Mouse (Mus musculus) embryonic fibroblast, embryonic 13.5 days (primary cell): Measurements from ENCODE around the gene Dbp.

Experiments used
- CTCF ChIP-seq: IDR thresholded peaks from 2 replicates; pipeline ENCODE4 v1.5.1; 2011; ENCODE audit warnings: mild to moderate bottlenecking, control low read depth, low read length, moderate library complexity, borderline replicate concordance; ENCODE audit not compliant: insufficient read depth
- POLR2A ChIP-seq: IDR thresholded peaks from 2 replicates; pipeline ENCODE4 v1.6.1; 2011; ENCODE audit warnings: low read depth, mild to moderate bottlenecking, control low read depth, low read length, moderate library complexity

- TF ChIP-seq CTCF (no peak), POLR2A (no peak)
Observed at GRCm38 (mm10) chr7:45704730-45705442, at the start of gene Dbp.
